Mouse (Mus musculus) gastrocnemius, postnatal 14 days (tissue): ENCODE data around the gene Bud31. TPM values are rescaled to one million over a fixed set of nuclear protein-coding genes. Genes with fewer than 3 reads are reported as not detected.

ENCODE experiments used
- DNase-seq: peaks from one replicate; pipeline ENCODE4 v3.0.0; 2021; ENCODE audit warnings: mixed read lengths
- intact Hi-C: fragments of 180-260 bp; cut with DNase I; formaldehyde crosslinking; loops from one replicate; pipeline ENCODE4 v1.15.1; 2025; ENCODE audit warnings: low total_unique reads
- total RNA-seq, 2 experiments: library from RNA; stranded (reverse); gene quantifications; 2 replicates each; pipeline ENCODE4 v1.2.3; 2021

Bud31 gene
- total RNA-seq, 2 experiments from 2014 or later = 59.0 to 59.8 TPM

GRCm38 (mm10) chr5:145190373-145190772 is 50.2 kb downstream of the Bud31 start:
- no peak for DNase-seq
- intact Hi-C loops = no loop called here

GRCm38 (mm10) chr5:145190875-145191798 is 51.0 kb downstream of the Bud31 start:
- intact Hi-C loops = no loop called here
- DNase-seq = peak; percentile 92

GRCm38 (mm10) chr5:145191962-145192361 is 51.8 kb downstream of the Bud31 start, which contains the start of gene Atp5j2:
Atp5j2 (minus strand) TSS chr5:145192062.
- intact Hi-C loops = no loop called here

More at GRCm38 (mm10) chr5:145191962-145192361, 51.8 kb downstream of the Bud31 start, which contains the start of gene Atp5j2:
- no peak for DNase-seq

Other genes with a start within 250 kb of the Bud31 start
- 10 to 100 TPM; 11.0 to 13.1 TPM for gene Smurf1, start 174.5 kb upstream of the Bud31 start, total RNA-seq
- not detected for gene Gm4871, start 107.6 kb upstream of the Bud31 start, total RNA-seq
- gene 1700018F24Rik, start 97.4 kb upstream of the Bud31 start, total RNA-seq = not detected
- 10 to 100 TPM; 32.9 to 38.3 TPM for gene Arpc1a, start 56.5 kb upstream of the Bud31 start, total RNA-seq
- not detected for gene Kpna7, start 56.3 kb upstream of the Bud31 start, total RNA-seq
- 10 to 100 TPM; 58.6 to 66.5 TPM for gene Arpc1b, start 26.1 kb upstream of the Bud31 start, total RNA-seq
- 10 to 100 TPM; 55.4 to 58.5 TPM for gene Pdap1, start 124 bp upstream of the Bud31 start, total RNA-seq
- 1 to 10 TPM; 9.7 to 9.8 TPM for gene Ptcd1, start 26.7 kb downstream of the Bud31 start, total RNA-seq
- 1 to 10 TPM; 7.1 to 8.8 TPM for gene Cpsf4, start 26.9 kb downstream of the Bud31 start, total RNA-seq
- gene Atp5j2, start 51.7 kb downstream of the Bud31 start, total RNA-seq = 100 to 1,000 TPM; 553 to 667 TPM
- gene Zkscan14, start 61.5 kb downstream of the Bud31 start, total RNA-seq = 1 to 10 TPM; 7.5 to 8.1 TPM
- 1 to 10 TPM; 7.8 to 8.2 TPM for gene Zkscan5, start 64.2 kb downstream of the Bud31 start, total RNA-seq
- gene Zfp655, start 91.4 kb downstream of the Bud31 start, total RNA-seq = 10 to 100 TPM; 11.1 to 13.4 TPM
- 1 to 10 TPM; 8.0 to 8.8 TPM for gene Zscan25, start 140.1 kb downstream of the Bud31 start, total RNA-seq
- gene Cyp3a57, start 204.9 kb downstream of the Bud31 start, total RNA-seq = not detected